Mouse (Mus musculus): ENCODE results near the gene Jtb. TPM values are rescaled to one million over a fixed set of nuclear protein-coding genes. Genes with fewer than 3 reads are reported as not detected.

Gene Jtb
- polyA plus RNA-seq, 1 experiment = 72.7 TPM

- H3K4me3 ChIP-seq (replicated peaks; ENCODE audit: control insufficient read depth, low read depth, low read length) = no peak overlapping the region
- no peak for TF ChIP-seq CTCF (IDR thresholded peaks at IDR 0.05; ENCODE audit: control insufficient read depth, insufficient read depth, low read length)
- peaks cover 1% of the 10 kb centered on the region; the same call in 1 of the 2 replicates for H3K4me1 ChIP-seq (ENCODE audit: control insufficient read depth, insufficient read depth, low read length)
- WGBS = 29% methylated on average over 1 of the region's 1 CpGs
- no peak overlapping the region for H3K27ac ChIP-seq (ENCODE audit: control insufficient read depth, insufficient read depth, low read depth, low read length, poor library complexity)
Observed at GRCm38 (mm10) chr3:90215825-90216380, 15.5 kb upstream of the Jtb start.

GRCm38 (mm10) chr3:90220088-90220487 lies 11.3 kb upstream of the Jtb start:
- Histone ChIP-seq H3K4me1 (ENCODE audit: control insufficient read depth, insufficient read depth, low read length) (no peaks in the 10 kb centered on the region; the same call in 1 of the 2 replicates), H3K4me3 (replicated peaks; ENCODE audit: control insufficient read depth, low read depth, low read length) (peak overlapping the region; percentile 21), H3K27ac (ENCODE audit: control insufficient read depth, insufficient read depth, low read depth, low read length, poor library complexity) (no peak overlapping the region)
- 8% methylated on average over 6 of the region's 6 CpGs for WGBS
- TF ChIP-seq CTCF (IDR thresholded peaks at IDR 0.05; ENCODE audit: control insufficient read depth, insufficient read depth, low read length) = no peak
- no peak for TF ChIP-seq POLR2A (IDR thresholded peaks at IDR 0.05; ENCODE audit: borderline replicate concordance, control insufficient read depth, low read depth, low read length)

- peaks cover 1% of the 10 kb centered on the region; the same call in 1 of the 2 replicates for H3K4me1 ChIP-seq (ENCODE audit: control insufficient read depth, insufficient read depth, low read length)
- H3K4me3 ChIP-seq (replicated peaks; ENCODE audit: control insufficient read depth, low read depth, low read length) = peak overlapping the region; percentile 37
- 3% methylated on average over 20 of the region's 20 CpGs for WGBS
- TF ChIP-seq POLR2A (IDR thresholded peaks at IDR 0.05; ENCODE audit: borderline replicate concordance, control insufficient read depth, low read depth, low read length) (no peak), CTCF (IDR thresholded peaks at IDR 0.05; ENCODE audit: control insufficient read depth, insufficient read depth, low read length) (no peak)
- H3K27ac ChIP-seq (ENCODE audit: control insufficient read depth, insufficient read depth, low read depth, low read length, poor library complexity) = no peak overlapping the region
Observed at GRCm38 (mm10) chr3:90220531-90220951, 10.9 kb upstream of the Jtb start.

- WGBS = 20% methylated on average over 5 of the region's 5 CpGs
- TF ChIP-seq CTCF (IDR thresholded peaks at IDR 0.05; ENCODE audit: control insufficient read depth, insufficient read depth, low read length) (no peak), POLR2A (IDR thresholded peaks at IDR 0.05; ENCODE audit: borderline replicate concordance, control insufficient read depth, low read depth, low read length) (no peak)
- H3K4me1 ChIP-seq (ENCODE audit: control insufficient read depth, insufficient read depth, low read length) = peaks cover 1% of the 10 kb centered on the region; the same call in 1 of the 2 replicates
- H3K4me3 ChIP-seq (replicated peaks; ENCODE audit: control insufficient read depth, low read depth, low read length) = no peak overlapping the region
- H3K27ac ChIP-seq (ENCODE audit: control insufficient read depth, insufficient read depth, low read depth, low read length, poor library complexity) = no peak overlapping the region
Observed at GRCm38 (mm10) chr3:90221123-90221522, 10.3 kb upstream of the Jtb start.

- WGBS = 79% methylated on average over 4 of the region's 4 CpGs
- H3K4me1 ChIP-seq (ENCODE audit: control insufficient read depth, insufficient read depth, low read length) = peaks cover 1% of the 10 kb centered on the region; the same call in 1 of the 2 replicates
- no peak for TF ChIP-seq CTCF (IDR thresholded peaks at IDR 0.05; ENCODE audit: control insufficient read depth, insufficient read depth, low read length)
- no peak for TF ChIP-seq POLR2A (IDR thresholded peaks at IDR 0.05; ENCODE audit: borderline replicate concordance, control insufficient read depth, low read depth, low read length)
- H3K4me3 ChIP-seq (replicated peaks; ENCODE audit: control insufficient read depth, low read depth, low read length) = no peak overlapping the region
- no peak overlapping the region for H3K27ac ChIP-seq (ENCODE audit: control insufficient read depth, insufficient read depth, low read depth, low read length, poor library complexity)
Observed at GRCm38 (mm10) chr3:90222455-90222854, 8.9 kb upstream of the Jtb start.

GRCm38 (mm10) chr3:90222941-90223340 lies 8.5 kb upstream of the Jtb start:
- TF ChIP-seq CTCF (IDR thresholded peaks at IDR 0.05; ENCODE audit: control insufficient read depth, insufficient read depth, low read length) (no peak), POLR2A (IDR thresholded peaks at IDR 0.05; ENCODE audit: borderline replicate concordance, control insufficient read depth, low read depth, low read length) (no peak)
- H3K27ac ChIP-seq (ENCODE audit: control insufficient read depth, insufficient read depth, low read depth, low read length, poor library complexity) = no peak overlapping the region
- no peak overlapping the region for H3K4me3 ChIP-seq (replicated peaks; ENCODE audit: control insufficient read depth, low read depth, low read length)
- peaks cover 1% of the 10 kb centered on the region; the same call in 1 of the 2 replicates for H3K4me1 ChIP-seq (ENCODE audit: control insufficient read depth, insufficient read depth, low read length)
- 52% methylated on average over 3 of the region's 3 CpGs for WGBS

- WGBS = 87% methylated on average over 10 of the region's 10 CpGs
Observed at GRCm38 (mm10) chr3:90224331-90224730, 7.1 kb upstream of the Jtb start.

GRCm38 (mm10) chr3:90231075-90231474 lies 322 bp upstream of the Jtb start:
- peak overlapping the region; percentile 95 for H3K4me3 ChIP-seq (replicated peaks; ENCODE audit: control insufficient read depth, low read depth, low read length)
- no peaks in the 10 kb centered on the region for H3K4me1 ChIP-seq (ENCODE audit: control insufficient read depth, insufficient read depth, low read length)
- WGBS = 8% methylated on average over 8 of the region's 8 CpGs
- H3K27ac ChIP-seq (ENCODE audit: control insufficient read depth, insufficient read depth, low read depth, low read length, poor library complexity) = peak overlapping the region; percentile 89
- TF ChIP-seq CTCF (IDR thresholded peaks at IDR 0.05; ENCODE audit: control insufficient read depth, insufficient read depth, low read length) = no peak
- no peak for TF ChIP-seq POLR2A (IDR thresholded peaks at IDR 0.05; ENCODE audit: borderline replicate concordance, control insufficient read depth, low read depth, low read length)

More at GRCm38 (mm10) chr3:90224331-90224730, 7.1 kb upstream of the Jtb start:
- TF ChIP-seq CTCF (IDR thresholded peaks at IDR 0.05; ENCODE audit: control insufficient read depth, insufficient read depth, low read length) (no peak), POLR2A (IDR thresholded peaks at IDR 0.05; ENCODE audit: borderline replicate concordance, control insufficient read depth, low read depth, low read length) (no peak)
- H3K4me1 ChIP-seq (ENCODE audit: control insufficient read depth, insufficient read depth, low read length) = peaks cover 1% of the 10 kb centered on the region; the same call in 1 of the 2 replicates
- H3K27ac ChIP-seq (ENCODE audit: control insufficient read depth, insufficient read depth, low read depth, low read length, poor library complexity) = no peak overlapping the region
- H3K4me3 ChIP-seq (replicated peaks; ENCODE audit: control insufficient read depth, low read depth, low read length) = no peak overlapping the region

- Histone ChIP-seq H3K4me1 (ENCODE audit: control insufficient read depth, insufficient read depth, low read length) (peaks cover 4% of the 10 kb centered on the region; the same call in 1 of the 2 replicates), H3K27ac (ENCODE audit: control insufficient read depth, insufficient read depth, low read depth, low read length, poor library complexity) (no peak overlapping the region), H3K4me3 (replicated peaks; ENCODE audit: control insufficient read depth, low read depth, low read length) (no peak overlapping the region)
- 79% methylated on average over 2 of the region's 2 CpGs for WGBS
- no peak for TF ChIP-seq POLR2A (IDR thresholded peaks at IDR 0.05; ENCODE audit: borderline replicate concordance, control insufficient read depth, low read depth, low read length)
- no peak for TF ChIP-seq CTCF (IDR thresholded peaks at IDR 0.05; ENCODE audit: control insufficient read depth, insufficient read depth, low read length)
Observed at GRCm38 (mm10) chr3:90241251-90241650, 9.9 kb downstream of the Jtb start.
